Mouse (Mus musculus) limb, embryonic 11.5 days (tissue): ENCODE results near the gene Gm1123. TPM values are rescaled to one million over a fixed set of nuclear protein-coding genes. Genes with fewer than 3 reads are reported as not detected.

Experiments
- ATAC-seq: fragments of 200-750 bp; cut with Nextera tagmentation; 2 replicates; pipeline ENCODE4 v1.8.0; 2017; ENCODE audit warnings: low read depth; ENCODE audit not compliant: insufficient number of reproducible peaks, low FRiP score, low TSS enrichment
- DNase-seq: peaks from one replicate; pipeline ENCODE4 v3.0.0-alpha.2; 2015; ENCODE audit warnings: low spot score
- H3K27ac ChIP-seq: fragments of 300-500 bp; sonication (generic); replicated peaks from 2 replicates; pipeline ENCODE4 v1.5.1; 2014; ENCODE audit warnings: low read depth, mild to moderate bottlenecking, low read length
- H3K27me3 ChIP-seq: fragments of 300-500 bp; sonication (generic); 2 replicates; pipeline ENCODE4 v1.6.1; 2014; ENCODE audit warnings: mild to moderate bottlenecking, low read length, mixed read lengths; ENCODE audit not compliant: control insufficient read depth, insufficient read depth
- H3K36me3 ChIP-seq: fragments of 300-500 bp; sonication (generic); 2 replicates; pipeline ENCODE4 v1.6.1; 2014; ENCODE audit warnings: mild to moderate bottlenecking, low read length, moderate library complexity, mixed read lengths; ENCODE audit not compliant: control insufficient read depth, insufficient read depth
- H3K4me1 ChIP-seq: fragments of 300-500 bp; sonication (generic); 2 replicates; pipeline ENCODE4 v1.6.1; 2014; ENCODE audit warnings: low read length, mixed read lengths; ENCODE audit not compliant: control insufficient read depth, insufficient read depth
- H3K4me2 ChIP-seq: fragments of 300-500 bp; sonication (generic); 2 replicates; pipeline ENCODE4 v1.6.1; 2014; ENCODE audit warnings: low read depth, mild to moderate bottlenecking, moderate library complexity; ENCODE audit not compliant: severe bottlenecking
- H3K4me3 ChIP-seq: fragments of 300-500 bp; sonication (generic); 2 replicates; pipeline ENCODE4 v1.5.1; 2014; ENCODE audit warnings: low read depth, low read length
- H3K9ac ChIP-seq: fragments of 300-500 bp; sonication (generic); 2 replicates; pipeline ENCODE4 v1.6.1; 2014; ENCODE audit warnings: mild to moderate bottlenecking, low read length
- H3K9me3 ChIP-seq: fragments of 300-500 bp; sonication (generic); 2 replicates; pipeline ENCODE4 v1.6.1; 2016; ENCODE audit warnings: low read length; ENCODE audit not compliant: control insufficient read depth
- whole genome bisulfite sequencing: fragments of 180-500 bp; shearing (Covaris S2); extraction: QIAGEN DNeasy Blood & Tissue Kit; methylation state at CpG from one replicate; pipeline ENCODE4 v1.1.7; 2014; 5-methylcytosine and 5-hydroxymethylcytosine counted together
- polyA plus RNA-seq: library from polyadenylated mRNA; unstranded; fragments of >200 nt; fragmentation: Nextera tagmentation; extraction: Ambion mirVana; gene quantifications from 2 replicates; pipeline ENCODE4 v1.2.1, GENCODE M21; 2014

Gene Gm1123
- polyA plus RNA-seq, 1 experiment from 2014 or later: not detected

GRCm38 (mm10) chr9:99057751-99058150 lies 22.2 kb upstream of the Gm1123 start:
- no peak for ATAC-seq
- no peak for DNase-seq
- Histone ChIP-seq H3K9ac (no peak overlapping the region), H3K4me3 (no peak overlapping the region), H3K4me2 (no peak overlapping the region), H3K9me3 (no peaks in the 10 kb centered on the region), H3K27ac (no peak overlapping the region), H3K27me3 (no peaks in the 10 kb centered on the region), H3K36me3 (no peaks in the 10 kb centered on the region), H3K4me1 (no peaks in the 10 kb centered on the region)
- WGBS: 84% methylated on average over 3 of the region's 3 CpGs

DNA sequence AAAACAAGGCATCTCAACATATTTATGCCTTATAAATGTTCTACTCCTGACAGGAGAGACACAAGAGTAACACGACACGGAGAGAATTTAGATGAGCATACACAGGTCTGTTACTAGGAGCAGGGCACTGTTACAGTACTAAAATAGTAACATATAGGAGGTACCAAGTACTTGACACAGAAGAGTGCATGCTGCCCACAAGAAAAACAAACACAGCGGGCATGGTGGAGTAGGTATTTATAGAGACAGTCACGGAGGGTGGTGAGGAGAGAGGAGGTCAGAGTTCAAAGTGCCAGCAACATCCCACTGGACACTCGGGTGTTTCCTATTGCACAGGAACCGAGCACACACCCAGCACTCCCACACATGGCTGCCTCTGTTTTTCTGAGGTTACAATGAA lies 14.2 kb upstream of the Gm1123 start:
- H3K27ac ChIP-seq: no peak overlapping the region
- no peaks in the 10 kb centered on the region for H3K9me3 ChIP-seq
- no peaks in the 10 kb centered on the region for H3K36me3 ChIP-seq
- H3K27me3 ChIP-seq: no peaks in the 10 kb centered on the region
- no peaks in the 10 kb centered on the region for H3K4me1 ChIP-seq
- H3K4me2 ChIP-seq: no peak overlapping the region
- 74% methylated on average over 6 of the region's 6 CpGs for WGBS
- ATAC-seq (no peak), DNase-seq (no peak)
- H3K9ac ChIP-seq: no peak overlapping the region
- no peak overlapping the region for H3K4me3 ChIP-seq

- Histone ChIP-seq H3K4me2 (no peak overlapping the region), H3K4me3 (no peak overlapping the region), H3K27ac (no peak overlapping the region), H3K27me3 (no peaks in the 10 kb centered on the region), H3K9ac (no peak overlapping the region), H3K36me3 (no peaks in the 10 kb centered on the region), H3K4me1 (no peaks in the 10 kb centered on the region), H3K9me3 (no peaks in the 10 kb centered on the region)
- 91% methylated on average over 1 of the region's 1 CpGs for WGBS
- ATAC-seq (no peak), DNase-seq (no peak)
Observed at GRCm38 (mm10) chr9:99048724-99049250, 13.3 kb upstream of the Gm1123 start.

GRCm38 (mm10) chr9:99044761-99045160 lies 9.2 kb upstream of the Gm1123 start:
- Histone ChIP-seq H3K27me3 (no peaks in the 10 kb centered on the region), H3K4me1 (no peaks in the 10 kb centered on the region), H3K27ac (no peak overlapping the region), H3K4me3 (no peak overlapping the region), H3K36me3 (no peaks in the 10 kb centered on the region), H3K4me2 (no peak overlapping the region), H3K9ac (no peak overlapping the region), H3K9me3 (no peaks in the 10 kb centered on the region)
- 87% methylated on average over 8 of the region's 8 CpGs for WGBS
- ATAC-seq (no peak), DNase-seq (no peak)

DNA sequence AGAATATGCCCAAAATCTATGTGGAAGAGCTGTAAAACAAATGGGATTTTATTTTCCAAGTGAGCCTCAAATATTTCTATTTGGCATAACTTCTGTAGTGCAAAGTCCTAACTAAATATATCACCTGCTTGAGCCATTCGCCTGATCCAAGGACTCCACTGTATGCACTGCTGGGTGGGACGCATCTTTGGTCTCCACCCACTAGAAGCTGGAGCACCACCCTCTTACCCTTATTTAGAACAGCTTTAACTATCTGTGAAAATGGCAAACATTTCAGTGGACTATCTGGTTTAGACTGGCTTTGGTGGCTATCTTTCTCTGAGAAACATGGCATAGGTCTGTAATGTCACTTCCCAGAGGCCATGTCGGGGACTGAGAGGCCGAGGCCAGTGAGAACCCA lies 7.1 kb upstream of the Gm1123 start:
- Histone ChIP-seq H3K27me3 (no peaks in the 10 kb centered on the region), H3K9ac (no peak overlapping the region), H3K27ac (no peak overlapping the region), H3K4me2 (no peak overlapping the region), H3K4me1 (no peaks in the 10 kb centered on the region), H3K36me3 (no peaks in the 10 kb centered on the region), H3K4me3 (no peak overlapping the region), H3K9me3 (no peaks in the 10 kb centered on the region)
- WGBS: 89% methylated on average over 4 of the region's 4 CpGs
- ATAC-seq: no peak
- no peak for DNase-seq

GRCm38 (mm10) chr9:99041994-99042393 lies 6.5 kb upstream of the Gm1123 start:
- DNase-seq (no peak), ATAC-seq (no peak)
- Histone ChIP-seq H3K9ac (no peak overlapping the region), H3K4me1 (no peaks in the 10 kb centered on the region), H3K9me3 (no peaks in the 10 kb centered on the region), H3K36me3 (no peaks in the 10 kb centered on the region), H3K4me3 (no peak overlapping the region), H3K4me2 (no peak overlapping the region), H3K27ac (no peak overlapping the region), H3K27me3 (no peaks in the 10 kb centered on the region)
- WGBS: 78% methylated on average over 9 of the region's 9 CpGs

GRCm38 (mm10) chr9:99034111-99034510 lies 1.4 kb downstream of the Gm1123 start:
- DNase-seq (no peak), ATAC-seq (no peak)
- 90% methylated on average over 8 of the region's 8 CpGs for WGBS
- no peak overlapping the region for H3K9ac ChIP-seq
- no peaks in the 10 kb centered on the region for H3K27me3 ChIP-seq
- H3K9me3 ChIP-seq: no peaks in the 10 kb centered on the region
- H3K4me3 ChIP-seq: no peak overlapping the region
- no peaks in the 10 kb centered on the region for H3K4me1 ChIP-seq
- no peaks in the 10 kb centered on the region for H3K36me3 ChIP-seq
- H3K27ac ChIP-seq: no peak overlapping the region
- no peak overlapping the region for H3K4me2 ChIP-seq

- no peak overlapping the region for H3K9ac ChIP-seq
- H3K36me3 ChIP-seq: no peaks in the 10 kb centered on the region
- no peak for ATAC-seq
- WGBS: 86% methylated on average over 8 of the region's 8 CpGs
- H3K27me3 ChIP-seq: no peaks in the 10 kb centered on the region
- no peaks in the 10 kb centered on the region for H3K9me3 ChIP-seq
- no peaks in the 10 kb centered on the region for H3K4me1 ChIP-seq
- H3K4me2 ChIP-seq: no peak overlapping the region
- DNase-seq: no peak
- no peak overlapping the region for H3K4me3 ChIP-seq
- no peak overlapping the region for H3K27ac ChIP-seq
Observed at GRCm38 (mm10) chr9:99032031-99032430, 3.5 kb downstream of the Gm1123 start.

- Histone ChIP-seq H3K27ac (no peak overlapping the region), H3K9ac (no peak overlapping the region), H3K36me3 (no peaks in the 10 kb centered on the region), H3K9me3 (no peaks in the 10 kb centered on the region), H3K4me1 (no peaks in the 10 kb centered on the region), H3K4me3 (no peak overlapping the region), H3K4me2 (no peak overlapping the region), H3K27me3 (no peaks in the 10 kb centered on the region)
- no peak for ATAC-seq
- no peak for DNase-seq
- 88% methylated on average over 4 of the region's 4 CpGs for WGBS
Observed at GRCm38 (mm10) chr9:99021751-99022150, 13.8 kb downstream of the Gm1123 start.
